Mouse (Mus musculus) liver, adult (tissue): ENCODE measurements around the gene Rnaseh2b.

Source experiments
- GATA4 ChIP-seq: IDR thresholded peaks from 2 replicates; pipeline ENCODE4 v1.6.1; 2014; ENCODE audit warnings: mild to moderate bottlenecking, low read length; ENCODE audit not compliant: insufficient replicate concordance

Rnaseh2b gene

DNA sequence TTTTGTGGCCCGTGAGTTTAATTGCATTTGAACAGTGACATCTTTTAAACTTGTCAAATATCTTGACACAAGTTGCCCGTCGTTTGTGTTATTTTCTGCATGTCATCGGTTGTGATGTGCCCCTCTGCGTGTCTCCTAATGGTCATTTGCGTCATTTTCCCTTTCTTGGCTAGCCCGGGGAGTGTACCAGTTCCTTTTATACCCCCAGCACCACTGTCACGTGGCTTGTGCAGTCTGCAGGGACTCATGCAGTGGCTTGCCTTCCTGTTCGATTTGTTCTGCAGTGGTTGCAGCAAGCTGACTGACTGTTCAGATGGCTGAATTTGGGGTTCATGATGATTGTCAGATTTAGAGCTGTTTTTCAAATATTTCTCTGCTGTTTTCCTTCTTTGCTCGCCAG is 81.6 kb downstream of the Rnaseh2b start:
- TF ChIP-seq GATA4, result no peak

DNA sequence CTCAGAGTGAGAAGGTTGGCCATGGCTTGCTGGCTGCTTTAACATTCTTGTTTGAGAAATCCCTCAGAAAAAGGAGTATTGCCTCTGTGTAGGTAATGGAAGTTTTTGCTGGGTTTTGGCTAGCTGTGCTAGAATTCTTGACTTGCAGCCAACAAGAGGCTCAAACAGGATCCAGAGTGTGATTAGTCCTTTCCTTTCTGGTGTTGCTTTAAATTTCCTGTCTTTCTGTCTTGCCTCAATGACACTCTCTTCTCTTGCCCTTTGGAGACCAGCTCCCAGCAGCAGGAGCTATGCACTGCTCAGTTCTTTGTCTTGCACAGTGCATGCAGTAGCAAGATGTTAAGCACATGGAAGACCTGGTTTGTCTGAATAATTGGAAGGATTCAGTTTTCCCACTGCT is 83.3 kb downstream of the Rnaseh2b start:
- TF ChIP-seq GATA4, result no peak; the same call in 1 of the 2 replicates

- no peak for TF ChIP-seq GATA4
Measured at GRCm38 (mm10) chr14:62376115-62376514, 83.7 kb downstream of the Rnaseh2b start.

DNA sequence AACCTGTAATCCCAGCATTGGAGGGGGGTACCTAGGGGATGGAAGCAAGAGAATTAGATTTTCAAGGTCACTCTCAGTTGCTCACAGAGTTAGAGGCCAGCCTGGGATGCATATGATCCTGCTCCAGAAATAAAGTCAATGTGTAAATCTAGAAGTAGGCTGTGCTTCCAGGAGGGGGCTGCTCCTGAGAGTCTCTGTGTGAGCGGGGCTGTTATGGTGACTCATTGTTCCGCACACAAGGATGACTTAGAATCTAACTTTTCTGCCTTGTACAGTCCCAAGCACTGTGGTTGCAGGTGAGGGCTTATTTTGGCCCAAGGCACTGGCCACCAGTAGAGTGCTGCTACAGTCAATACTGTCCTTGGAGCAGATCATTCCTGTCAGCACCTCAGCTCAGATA is 87.0 kb downstream of the Rnaseh2b start:
- TF ChIP-seq GATA4, result no peak

GRCm38 (mm10) chr14:62380606-62381005 is 88.2 kb downstream of the Rnaseh2b start:
- TF ChIP-seq GATA4, result no peak

DNA sequence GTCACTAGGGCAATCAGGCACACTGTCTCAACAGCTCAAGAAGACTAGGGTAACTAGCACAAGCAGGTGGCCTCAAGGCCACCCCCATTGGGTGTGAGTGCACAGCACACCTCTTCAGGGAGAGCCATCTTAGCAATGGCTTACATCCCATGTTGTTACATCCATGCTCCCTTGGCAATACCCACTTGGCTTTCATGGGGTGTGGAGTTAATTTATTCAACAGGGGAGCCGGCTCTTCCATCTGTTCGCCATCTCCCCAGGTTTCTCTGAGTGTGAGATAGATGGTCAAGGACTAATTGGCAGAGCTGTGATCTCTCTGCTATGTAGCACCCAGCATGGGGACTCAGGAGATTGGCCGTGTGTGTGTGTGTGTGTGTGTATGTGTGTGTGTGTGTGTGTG is 90.7 kb downstream of the Rnaseh2b start:
- TF ChIP-seq GATA4, result no peak

DNA sequence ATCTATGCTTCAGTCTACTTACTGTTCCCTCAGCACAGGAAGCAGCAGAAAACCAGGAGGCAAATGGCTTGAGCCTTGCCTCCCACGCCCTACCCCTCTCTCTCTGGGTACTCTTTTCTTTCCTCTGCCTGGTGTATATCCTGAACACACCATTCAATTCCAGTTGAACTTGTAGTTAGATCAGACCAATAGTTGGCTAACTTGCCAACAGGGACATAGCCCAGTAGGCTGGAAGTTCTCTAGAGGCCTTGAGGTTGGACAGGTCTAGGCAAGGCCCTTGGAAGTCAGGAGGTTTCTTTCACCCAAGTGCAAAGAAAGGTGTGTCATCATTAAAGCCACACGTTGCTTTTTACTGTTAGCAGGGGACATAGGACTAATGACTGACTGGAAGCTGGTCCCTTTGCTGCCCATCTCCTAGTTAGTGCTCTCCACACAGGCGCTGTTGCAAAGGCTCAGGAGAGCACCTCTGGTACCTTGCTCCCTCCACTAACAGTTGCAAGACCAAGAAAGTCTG is 91.5 kb downstream of the Rnaseh2b start:
- no peak for TF ChIP-seq GATA4

DNA sequence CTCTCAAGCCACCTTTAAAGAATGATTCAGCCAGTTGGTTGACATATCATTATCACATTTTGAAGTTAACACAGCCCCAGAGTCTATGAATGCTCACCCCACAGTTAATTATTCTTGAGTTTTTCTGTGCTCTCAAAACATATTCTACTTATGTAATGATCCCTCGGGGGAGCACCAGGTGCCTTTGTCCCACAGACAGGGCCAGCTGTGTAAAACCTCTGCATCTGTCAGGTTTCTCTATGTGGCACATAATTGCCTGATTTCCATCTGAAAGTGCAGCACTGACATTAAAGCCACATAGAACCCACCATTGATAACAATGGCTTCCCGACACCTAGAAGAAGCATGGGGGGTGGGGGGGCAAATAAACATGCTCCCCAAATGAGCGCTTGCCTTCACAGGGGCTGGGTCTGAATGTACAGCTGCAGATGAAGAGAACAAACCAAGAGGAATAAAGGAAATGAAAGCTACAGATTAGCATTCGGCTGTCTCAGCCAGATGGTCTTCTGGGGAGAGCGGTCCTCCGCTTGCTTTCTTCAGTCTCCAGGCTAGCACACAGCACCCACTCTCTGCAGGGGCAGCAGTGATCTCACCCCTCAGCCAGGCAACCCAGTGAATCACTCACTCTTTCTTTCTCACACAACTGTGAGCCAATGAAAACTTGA is 96.8 kb downstream of the Rnaseh2b start:
- TF ChIP-seq GATA4, result no peak

- no peak for TF ChIP-seq GATA4
Measured at GRCm38 (mm10) chr14:62389729-62390536, 97.5 kb downstream of the Rnaseh2b start.

GRCm38 (mm10) chr14:62392754-62393153 is 100.4 kb downstream of the Rnaseh2b start:
- no peak for TF ChIP-seq GATA4

DNA sequence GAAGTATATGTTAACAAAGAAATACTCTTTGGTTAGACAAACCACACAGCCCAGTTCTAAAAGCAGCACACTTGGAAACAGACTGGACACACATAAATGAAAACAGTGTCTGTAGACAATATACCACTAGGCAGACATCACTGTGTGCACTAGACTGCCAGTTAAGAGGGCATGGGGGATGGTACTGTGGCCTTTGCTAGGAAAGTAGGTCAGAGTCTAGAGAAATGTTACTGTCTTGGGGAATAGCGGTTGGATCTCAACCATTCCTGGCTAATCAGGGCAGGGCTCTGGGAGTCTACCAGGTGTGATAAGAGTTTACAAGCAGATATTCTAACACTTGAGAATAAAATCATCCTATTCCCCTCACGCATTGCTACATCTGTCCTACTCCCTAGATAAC is 103.0 kb downstream of the Rnaseh2b start:
- TF ChIP-seq GATA4, result no peak

- TF ChIP-seq GATA4, result no peak
Measured at GRCm38 (mm10) chr14:62416007-62416741, 123.8 kb downstream of the Rnaseh2b start.

GRCm38 (mm10) chr14:62416742-62417134 is 124.3 kb downstream of the Rnaseh2b start:
- no peak for TF ChIP-seq GATA4

- no peak for TF ChIP-seq GATA4
Measured at GRCm38 (mm10) chr14:62417501-62417900, 125.1 kb downstream of the Rnaseh2b start.

- no peak for TF ChIP-seq GATA4
Measured at GRCm38 (mm10) chr14:62422265-62422664, 129.9 kb downstream of the Rnaseh2b start.
